Mouse (Mus musculus) frontal cortex, postnatal 25 days (tissue): ENCODE data around the gene Nlgn3.

Experiments
- DNase-seq, 2 experiments: peaks; one replicate each; pipeline ENCODE4 v3.0.0; 2022; ENCODE audit warnings: low spot score in 2 of 2

Nlgn3 gene

GRCm38 (mm10) chrX:101299055-101299454, at the start of gene Nlgn3:
Gene Nlgn3 (plus strand): TSS chrX:101299168.
- DNase-seq, result no peak

- DNase-seq, result peak; percentile 57 to 73
Observed at GRCm38 (mm10) chrX:101253952-101254729, 44.8 kb upstream of the Nlgn3 start, which contains the start of gene Foxo4. Gene Foxo4 (plus strand): TSS chrX:101254528.

GRCm38 (mm10) chrX:101254740-101255139, 44.2 kb upstream of the Nlgn3 start:
- peak in 1 of 2 experiments; percentile 7 for DNase-seq

GRCm38 (mm10) chrX:101256603-101257002, 42.4 kb upstream of the Nlgn3 start:
- no peak for DNase-seq

- no peak for DNase-seq
Observed at GRCm38 (mm10) chrX:101260441-101261325, 38.3 kb upstream of the Nlgn3 start.

GRCm38 (mm10) chrX:101263892-101264291, 35.1 kb upstream of the Nlgn3 start, which contains the start of gene Gm614:
Gene Gm614 (minus strand): TSS chrX:101263992.
- no peak for DNase-seq

GRCm38 (mm10) chrX:101266631-101267030, 32.3 kb upstream of the Nlgn3 start:
- no peak for DNase-seq

- DNase-seq, result no peak
Observed at GRCm38 (mm10) chrX:101268025-101268754, 30.8 kb upstream of the Nlgn3 start, which contains the start of gene Il2rg. Gene Il2rg (minus strand): TSS chrX:101268255.

GRCm38 (mm10) chrX:101268755-101269124, 30.2 kb upstream of the Nlgn3 start, which contains the start of gene Gm20489:
Gene Gm20489 (minus strand): TSS chrX:101269023.
- DNase-seq, result no peak

- no peak for DNase-seq
Observed at GRCm38 (mm10) chrX:101273410-101273809, 25.6 kb upstream of the Nlgn3 start.

- peak; percentile 51 to 52 for DNase-seq
Observed at GRCm38 (mm10) chrX:101273875-101274738, 24.9 kb upstream of the Nlgn3 start, which contains the start of gene Med12. Gene Med12 (plus strand): TSS chrX:101274030.

- DNase-seq, result no peak
Observed at GRCm38 (mm10) chrX:101282813-101283212, 16.2 kb upstream of the Nlgn3 start.

- DNase-seq, result no peak
Observed at GRCm38 (mm10) chrX:101285534-101285933, 13.4 kb upstream of the Nlgn3 start.

- DNase-seq, result no peak
Observed at GRCm38 (mm10) chrX:101285953-101286670, 12.9 kb upstream of the Nlgn3 start.

GRCm38 (mm10) chrX:101287543-101287942, 11.4 kb upstream of the Nlgn3 start:
- DNase-seq, result no peak

- DNase-seq, result no peak
Observed at GRCm38 (mm10) chrX:101288432-101288831, 10.5 kb upstream of the Nlgn3 start.

- DNase-seq, result no peak
Observed at GRCm38 (mm10) chrX:101289037-101289436, 9.9 kb upstream of the Nlgn3 start.

GRCm38 (mm10) chrX:101290111-101290510, 8.9 kb upstream of the Nlgn3 start:
- no peak for DNase-seq

- no peak for DNase-seq
Observed at GRCm38 (mm10) chrX:101299473-101300426, 782 bp downstream of the Nlgn3 start.
